Mouse (Mus musculus): ENCODE results near the gene Grin2b. TPM values are rescaled to one million over a fixed set of nuclear protein-coding genes. Genes with fewer than 3 reads are reported as not detected.

Gene Grin2b
- 0.37 TPM for polyA plus RNA-seq (2017; shearing (Covaris generic))

DNA sequence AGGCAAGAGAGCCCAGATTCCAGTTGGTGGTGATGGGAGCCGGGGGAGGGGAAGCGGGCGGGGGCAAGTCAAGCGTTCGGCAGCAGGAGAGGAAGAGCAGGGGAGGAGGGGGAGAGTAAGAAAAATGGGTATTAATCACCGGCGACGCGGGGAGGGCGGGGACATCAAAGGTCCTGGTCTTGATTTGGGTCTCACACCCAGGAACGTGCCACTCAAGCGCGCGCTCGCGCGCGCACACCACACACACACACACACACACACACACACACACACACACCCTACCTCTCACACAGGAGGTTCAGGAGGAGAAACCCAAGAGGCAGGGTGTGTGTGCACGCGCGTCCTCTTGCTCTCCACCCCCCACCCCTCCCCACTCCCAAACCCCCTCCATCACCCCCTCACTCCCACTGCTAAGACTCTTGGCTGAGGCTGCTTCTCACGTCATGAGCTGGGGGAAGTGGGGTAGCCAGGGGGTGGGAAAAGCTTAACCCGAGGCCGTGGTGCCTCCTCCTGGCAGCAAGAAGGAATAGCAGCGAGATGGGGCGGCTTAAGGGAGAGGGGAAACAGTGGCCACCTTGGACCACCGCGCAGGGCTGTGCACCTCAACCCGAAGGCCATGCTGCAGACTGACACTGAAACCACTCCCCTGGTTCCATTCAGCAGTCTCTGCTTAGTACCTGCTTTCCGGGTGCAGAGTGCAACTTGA lies at the start of gene Grin2b:
Gene Grin2b (minus strand): TSS at position 321 of the 706 bp plus-strand sequence.

Other genes with a start within 250 kb of the Grin2b start
- gene Gm8994, start 154.0 kb upstream of the Grin2b start, polyA plus RNA-seq (2017; shearing (Covaris generic)) = 0.35 TPM
- gene E330021D16Rik, start 242.1 kb upstream of the Grin2b start, polyA plus RNA-seq (2017; shearing (Covaris generic)) = not detected

All from effector memory CD4-positive, alpha-beta T cell, adult 7 months (primary cell).